Mouse (Mus musculus): ENCODE data around the gene Sox5.
A peak's percentile ranks its signal among the peaks of the same experiment; 100 is the strongest.

Gene Sox5

GRCm38 (mm10) chr6:144781431-144782030, at the start of gene Sox5:
Sox5 (minus strand) TSS chr6:144781977.
- peak; percentile 30 for DNase-seq (ENCODE audit: low read depth)

- no peak for DNase-seq (ENCODE audit: low read depth)
Observed at GRCm38 (mm10) chr6:144825018-144825602, 43.3 kb upstream of the Sox5 start.

DNA sequence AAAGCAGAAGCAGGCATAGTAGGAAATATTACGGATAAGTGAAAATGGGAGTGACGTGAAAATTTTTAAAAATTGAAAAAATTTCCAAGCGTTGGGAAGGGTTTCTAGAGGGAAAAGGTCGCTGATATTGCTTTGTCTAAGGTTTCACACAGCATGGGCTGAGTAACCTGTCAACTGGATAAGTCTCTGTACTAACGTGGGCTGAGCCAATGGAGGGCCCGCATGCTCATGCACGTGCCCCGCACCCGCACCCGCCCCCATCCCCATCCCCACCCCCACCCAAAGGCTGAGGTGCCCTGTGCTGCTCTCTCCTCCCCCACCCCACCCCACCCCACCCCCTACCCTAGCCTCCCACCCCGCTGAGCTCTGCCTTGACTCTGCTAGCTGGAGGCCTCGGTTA, 42.4 kb upstream of the Sox5 start:
- no peak for DNase-seq (ENCODE audit: low read depth)

GRCm38 (mm10) chr6:144822594-144822993, 40.8 kb upstream of the Sox5 start:
- DNase-seq (ENCODE audit: low read depth) = no peak

GRCm38 (mm10) chr6:144821019-144821418, 39.2 kb upstream of the Sox5 start:
- no peak for DNase-seq (ENCODE audit: low read depth)

DNA sequence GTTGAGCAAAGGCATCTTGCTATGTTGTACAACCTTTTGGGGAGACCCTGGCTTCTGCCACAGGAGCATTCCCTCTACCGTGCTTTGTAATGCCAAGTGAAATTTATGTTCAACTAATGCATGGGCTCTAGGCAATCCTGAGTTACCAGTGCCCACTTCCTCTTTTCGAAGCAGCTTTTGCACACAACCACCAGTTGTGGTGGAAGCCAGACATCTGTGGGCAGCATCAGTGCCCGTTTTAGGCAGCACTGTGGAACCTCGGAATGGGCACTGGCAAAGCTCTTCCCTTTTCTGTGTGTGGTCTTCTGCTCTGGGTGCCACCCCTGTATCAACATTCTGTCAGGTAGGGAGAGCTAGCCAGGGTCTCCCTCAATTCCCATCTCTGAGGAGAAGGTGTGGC, 36.2 kb upstream of the Sox5 start:
- no peak for DNase-seq (ENCODE audit: low read depth)

- no peak for DNase-seq (ENCODE audit: low read depth)
Observed at GRCm38 (mm10) chr6:144817329-144817932, 35.7 kb upstream of the Sox5 start.

GRCm38 (mm10) chr6:144815542-144815941, 33.8 kb upstream of the Sox5 start:
- no peak for DNase-seq (ENCODE audit: low read depth)

GRCm38 (mm10) chr6:144814931-144815364, 33.2 kb upstream of the Sox5 start:
- no peak for DNase-seq (ENCODE audit: low read depth)

DNA sequence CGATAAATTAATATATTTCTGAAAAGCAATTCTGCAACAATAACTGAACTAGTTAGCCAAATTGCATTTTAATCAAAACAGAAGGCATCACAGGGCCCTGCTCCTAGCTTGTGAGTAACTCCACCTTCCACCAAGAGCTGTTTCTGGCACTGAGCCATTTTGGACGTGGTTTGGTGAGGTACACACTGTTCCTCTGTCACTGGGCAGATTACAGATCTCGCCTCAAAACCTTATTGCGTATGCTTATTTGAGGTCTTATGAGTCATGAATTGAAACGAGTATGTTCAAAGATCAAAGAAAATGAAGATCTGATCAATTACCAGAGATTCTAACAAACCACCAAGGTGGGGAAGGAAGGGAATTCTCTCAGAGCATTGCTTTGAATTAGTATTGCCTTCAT, 22.5 kb upstream of the Sox5 start:
- peak; percentile 48 for DNase-seq (ENCODE audit: low read depth)

- DNase-seq (ENCODE audit: low read depth) = no peak
Observed at GRCm38 (mm10) chr6:144803063-144803462, 21.3 kb upstream of the Sox5 start.

DNA sequence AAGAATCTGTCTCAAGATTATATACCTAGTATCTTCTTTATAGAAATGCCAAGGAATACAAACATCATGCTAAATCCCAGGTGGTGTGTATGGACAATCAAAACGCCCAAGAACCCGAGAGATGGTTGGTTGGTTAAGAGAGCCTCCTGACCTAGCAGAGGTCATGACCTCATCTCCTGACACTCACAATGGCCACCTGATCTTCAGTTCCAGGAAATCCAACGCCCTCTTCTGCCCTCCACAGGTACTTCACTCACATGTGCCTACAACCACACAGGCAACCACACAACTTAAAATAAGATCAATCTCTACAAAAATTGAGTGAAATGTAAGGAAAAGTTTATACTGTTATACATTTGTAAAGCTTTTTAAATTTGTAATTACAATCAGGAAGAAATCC, 12.6 kb upstream of the Sox5 start:
- DNase-seq (ENCODE audit: low read depth) = no peak

DNA sequence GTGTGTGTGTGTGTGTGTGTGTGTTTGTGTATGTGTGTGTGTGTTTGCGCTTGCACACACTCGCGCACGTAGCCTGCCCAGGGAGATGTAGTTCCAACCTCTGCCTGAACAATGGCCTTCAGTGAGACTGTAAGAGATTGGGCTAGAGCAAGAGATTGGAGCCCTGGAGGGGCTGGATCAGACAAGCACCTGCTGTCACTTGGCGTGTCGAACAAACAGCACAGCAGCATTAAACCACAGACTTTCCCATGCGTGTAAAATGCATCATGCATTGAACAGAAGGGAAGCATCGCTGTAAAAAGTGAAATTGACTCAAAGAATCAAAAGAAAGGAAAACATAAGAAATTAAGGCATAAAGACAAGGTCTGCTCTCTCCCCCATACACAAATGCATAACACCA, 11.1 kb upstream of the Sox5 start:
- no peak for DNase-seq (ENCODE audit: low read depth)

DNA sequence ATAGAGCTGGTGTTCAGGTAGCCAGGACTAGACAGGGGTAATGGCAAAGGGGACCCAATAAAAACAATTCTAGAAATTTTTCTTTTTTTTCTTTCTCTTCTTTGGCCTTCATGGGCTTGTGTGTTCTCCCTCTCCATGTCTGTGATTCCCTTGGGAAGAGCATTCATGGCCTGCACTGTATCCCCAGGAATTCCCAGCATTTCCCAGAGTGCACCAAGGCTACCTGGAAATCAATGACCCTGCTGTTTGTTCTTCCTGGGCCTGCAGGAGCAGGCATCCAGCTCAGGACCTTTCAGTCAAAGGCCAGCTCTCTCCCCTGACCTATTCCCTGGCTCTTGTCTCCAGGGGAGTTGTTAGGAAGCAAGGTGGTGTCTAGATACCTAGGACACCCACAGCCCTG, 1.5 kb upstream of the Sox5 start:
- DNase-seq (ENCODE audit: low read depth) = no peak

GRCm38 (mm10) chr6:144782866-144783265, 1.1 kb upstream of the Sox5 start:
- DNase-seq (ENCODE audit: low read depth) = no peak

- DNase-seq (ENCODE audit: low read depth) = no peak
Observed at GRCm38 (mm10) chr6:144782031-144782857, 467 bp upstream of the Sox5 start.

DNA sequence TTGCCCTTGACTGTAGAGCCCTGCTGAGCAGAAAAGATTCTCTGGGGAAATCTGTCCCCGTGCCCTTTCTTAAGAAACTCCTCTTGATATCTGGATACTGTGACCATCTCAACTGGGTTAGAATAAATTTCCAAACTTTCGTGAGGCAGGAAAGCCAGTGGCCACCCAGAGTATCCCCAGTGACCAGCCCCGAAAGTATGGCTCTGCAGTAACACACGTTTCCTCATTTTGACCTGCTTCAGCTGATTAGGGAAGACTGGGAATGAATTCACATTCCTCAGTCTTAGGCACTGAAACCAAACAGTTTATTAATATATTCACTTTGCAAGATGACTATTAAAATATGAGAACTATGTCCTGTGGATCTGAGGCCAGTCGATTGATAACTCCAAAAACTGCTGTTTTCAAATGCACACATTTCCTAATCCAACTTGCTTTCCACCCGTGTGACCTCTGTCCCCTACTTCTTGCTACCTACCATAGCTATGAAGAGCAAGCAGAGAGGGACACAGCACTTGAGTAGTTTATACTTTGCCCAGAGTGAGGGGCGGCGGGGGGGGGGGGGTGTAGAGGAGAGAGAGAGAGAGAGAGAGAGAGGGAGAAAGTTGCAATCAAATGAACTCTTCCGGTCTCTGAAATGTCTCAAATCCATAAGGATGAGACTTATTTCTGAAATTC, 1.0 kb downstream of the Sox5 start:
- DNase-seq (ENCODE audit: low read depth) = no peak

DNA sequence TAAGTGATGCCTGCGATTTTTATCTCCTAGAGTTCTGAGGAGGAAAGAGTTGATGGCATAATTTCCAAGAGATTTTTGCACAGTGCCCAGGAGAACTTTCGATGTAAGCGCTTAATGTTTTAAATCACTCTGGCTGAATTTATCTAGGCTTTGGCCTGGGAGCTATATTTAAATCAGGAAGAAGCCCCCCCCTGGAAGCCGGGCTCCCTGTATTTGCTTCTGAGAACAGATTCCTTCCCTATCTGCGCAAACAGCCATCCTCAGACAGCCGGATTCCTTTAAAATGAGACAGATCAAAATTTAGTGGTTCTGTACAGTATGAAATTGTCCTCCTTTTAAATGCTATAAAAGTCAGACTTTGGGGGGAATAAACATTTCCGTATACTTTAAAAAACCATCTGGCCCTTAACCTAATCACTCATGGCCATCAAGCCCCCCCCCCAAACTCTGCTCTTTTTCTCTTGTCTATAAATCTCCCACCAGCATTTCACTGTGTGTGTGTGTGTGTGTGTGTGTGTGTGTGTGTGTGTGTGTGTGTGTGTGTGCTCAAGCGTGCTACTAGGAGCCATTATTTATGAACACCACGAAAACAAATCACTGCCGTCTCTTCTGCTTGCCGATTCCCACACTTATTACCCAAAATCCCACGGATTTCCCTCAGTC, 1.7 kb downstream of the Sox5 start:
- DNase-seq (ENCODE audit: low read depth) = no peak

DNA sequence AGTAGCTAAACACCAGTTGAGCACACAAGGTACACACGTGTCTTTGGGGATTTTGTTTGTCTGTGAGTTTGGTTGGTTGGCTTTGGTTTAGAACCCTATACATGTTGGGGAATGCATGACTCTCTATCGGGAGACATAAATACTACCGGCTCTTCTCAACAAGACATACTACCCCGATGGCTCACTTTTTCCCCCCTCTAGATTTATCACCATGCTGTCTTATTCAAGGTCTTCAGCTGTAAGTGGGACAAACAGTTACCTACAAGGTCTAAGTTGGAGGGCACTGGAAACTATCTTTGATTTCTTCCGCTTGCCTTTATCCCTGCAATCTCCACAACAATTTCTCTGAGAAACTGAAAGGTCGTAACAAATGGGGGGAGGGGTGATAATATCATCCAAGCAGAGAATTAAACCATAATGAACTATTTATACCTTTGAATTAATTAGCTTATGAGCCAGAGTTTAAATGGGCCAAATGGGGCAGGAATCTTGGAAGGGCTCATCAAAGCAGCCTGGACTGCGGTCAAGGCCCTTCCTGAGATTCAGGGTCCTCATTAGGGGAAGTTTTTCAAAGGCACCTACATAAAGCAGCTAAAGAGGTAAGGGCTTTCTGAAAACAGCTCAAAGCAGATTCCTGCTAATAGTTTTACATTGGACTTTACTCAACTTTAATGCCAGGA, 4.3 kb downstream of the Sox5 start:
- DNase-seq (ENCODE audit: low read depth) = no peak

GRCm38 (mm10) chr6:144773736-144774135, 8.0 kb downstream of the Sox5 start:
- DNase-seq (ENCODE audit: low read depth) = no peak

DNA sequence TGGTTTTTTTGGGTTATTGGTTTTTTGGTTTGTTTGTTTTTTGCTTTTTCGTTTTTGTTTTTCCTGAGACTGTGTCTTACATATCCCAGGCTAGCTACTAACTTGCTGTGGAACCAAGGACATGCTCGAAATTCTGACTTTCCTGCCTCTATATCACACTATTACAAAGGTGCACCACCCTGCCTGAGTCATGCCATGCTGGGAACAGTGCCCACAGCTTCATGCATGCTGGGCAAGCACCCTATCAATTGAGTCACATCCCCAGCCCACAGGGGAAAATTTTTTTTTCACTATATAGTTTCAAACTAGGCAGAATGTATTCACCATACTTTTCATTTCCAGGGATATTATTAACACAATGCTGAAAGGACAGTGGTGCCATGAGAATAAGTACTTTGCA, 8.8 kb downstream of the Sox5 start:
- no peak for DNase-seq (ENCODE audit: low read depth)

All from induced T-regulatory cell, adult 2 months (primary cell).